In genomic region chr3:94974528-94975422, GRCm38 (mm10) we compare ENCODE assay signal across 7 mouse cellular contexts. TPM values are rescaled to one million over a fixed set of nuclear protein-coding genes. Genes with fewer than 3 reads are reported as not detected.
A peak's percentile ranks its signal among the peaks of the same experiment; 100 is the strongest.
DNase-seq lines count a peak whose midpoint lies in the region; ATAC-seq lines count a peak whose summit lies in the region.

Gene Pi4kb, plus strand, starts transcription at chr3:94974731.

- WGBS in intestine, embryonic 15.5 days: under 1% methylated on average over 57 of the region's 57 CpGs
- under 1% methylated on average over 57 of the region's 57 CpGs for WGBS in midbrain, embryonic 10.5 days

- H3K27ac ChIP-seq in intestine, embryonic 15.5 days: peak within 1 kb of the TSS; percentile 96
- H3K27ac ChIP-seq in midbrain, embryonic 10.5 days (replicated peaks): peak within 1 kb of the TSS; percentile 97

- H3K9me3 ChIP-seq in intestine, embryonic 15.5 days: no peaks in the 10 kb centered on the region
- H3K9me3 ChIP-seq in midbrain, embryonic 10.5 days (replicated peaks): no peaks in the 10 kb centered on the region

- ATAC-seq in intestine, embryonic 15.5 days: peak; percentile 96

- H3K4me2 ChIP-seq in intestine, embryonic 15.5 days (replicated peaks): peak within 1 kb of the TSS; percentile 73

- peak; percentile 91 for DNase-seq in adrenal gland, adult 2 months
- DNase-seq in embryo, embryonic 11.5 days (ENCODE audit: low read depth, low spot score): peak; percentile 92
- DNase-seq in gastrocnemius, postnatal 36 days: peak; percentile 75 to 90
- peak; percentile 79 to 89 for DNase-seq in left cerebral cortex, postnatal 25 days (ENCODE audit: low spot score in 2 of 2)
- DNase-seq in midbrain, embryonic 10.5 days (ENCODE audit: low spot score): peak; percentile 92
- peak; percentile 72 for DNase-seq in right cerebral cortex, postnatal 4 days

- H3K36me3 ChIP-seq in intestine, embryonic 15.5 days: no peaks in the 10 kb centered on the region
- H3K36me3 ChIP-seq in midbrain, embryonic 10.5 days: peaks cover 18% of the 10 kb centered on the region

- intact Hi-C loops in gastrocnemius, postnatal 36 days (cut with DNase I): no loop called here
- intact Hi-C loops in left cerebral cortex, postnatal 25 days (cut with DNase I): loop anchor here (2.0 kb wide), 1 partner anchor 20 kb away; the partner anchor contains the start of gene Rfx5

- peak within 1 kb of the TSS; percentile 90 for H3K9ac ChIP-seq in intestine, embryonic 15.5 days

- peaks cover 12% of the 10 kb centered on the region; the same call in 1 of the 2 replicates for H3K4me1 ChIP-seq in intestine, embryonic 15.5 days (replicated peaks)
- H3K4me1 ChIP-seq in midbrain, embryonic 10.5 days: peaks cover 21% of the 10 kb centered on the region

- no peaks in the 10 kb centered on the region for H3K27me3 ChIP-seq in intestine, embryonic 15.5 days (replicated peaks)
- no peaks in the 10 kb centered on the region for H3K27me3 ChIP-seq in midbrain, embryonic 10.5 days (ENCODE audit: low read depth, poor library complexity, severe bottlenecking)

- peak within 1 kb of the TSS; percentile 87 for H3K4me3 ChIP-seq in intestine, embryonic 15.5 days (replicated peaks)
- peak within 1 kb of the TSS; percentile 93 for H3K4me3 ChIP-seq in midbrain, embryonic 10.5 days

RNA-seq across cellular contexts. Expression of gene Pi4kb, which starts in this region (rescaled TPM):
- total RNA-seq in adrenal gland, adult 2 months (2021): 10 to 100 TPM; 57.0 to 68.7 TPM
- 29.3 and 29.9 TPM in 2 replicates for polyA plus RNA-seq in adrenal gland, adult 2 months (2012; rRNA removed)
- total RNA-seq in gastrocnemius, postnatal 36 days (2021): 10 to 100 TPM; 18.6 to 19.6 TPM
- 19.8 and 22.6 TPM in 2 replicates for polyA plus RNA-seq in intestine, embryonic 15.5 days (2015; fragmentation: Nextera tagmentation; extraction: Ambion mirVana)
- total RNA-seq in left cerebral cortex, postnatal 25 days (2021): 10 to 100 TPM; 51.0 to 61.8 TPM
- 21.4 and 24.9 TPM in 2 replicates for polyA plus RNA-seq in midbrain, embryonic 10.5 days (2016; fragmentation: Nextera tagmentation; extraction: Ambion mirVana)

Comparison
In these comparisons a context has a peak if more than half of its experiments do, and no peak if none do; other contexts are left out.
1. Peak in every context shown above with its lines: DNase-seq, ATAC-seq, H3K4me3 ChIP-seq and H3K27ac ChIP-seq.